Mouse (Mus musculus) natural killer cell, adult 2 months (primary cell): ENCODE results near the gene Pak4.
"Not testable (repeated sequence)": the region's sequence is repeated elsewhere in the genome, so short reads cannot be mapped to it uniquely, and the experiment has no call there.

Experiments used
- DNase-seq, 2 experiments: peaks; one replicate each; pipeline ENCODE4 v3.0.0; 2022; ENCODE audit warnings: low spot score in 2 of 2

The Pak4 gene

GRCm38 (mm10) chr7:28561967-28562366 is 36.0 kb downstream of the Pak4 start:
- DNase-seq = no peak

- DNase-seq = no peak
These were observed 37.1 kb downstream of the Pak4 start for GRCm38 (mm10) chr7:28560856-28561255.

GRCm38 (mm10) chr7:28558486-28558885 is 39.5 kb downstream of the Pak4 start:
- DNase-seq = no peak

- DNase-seq = no peak
These were observed 40.3 kb downstream of the Pak4 start for GRCm38 (mm10) chr7:28557708-28558107.

DNA sequence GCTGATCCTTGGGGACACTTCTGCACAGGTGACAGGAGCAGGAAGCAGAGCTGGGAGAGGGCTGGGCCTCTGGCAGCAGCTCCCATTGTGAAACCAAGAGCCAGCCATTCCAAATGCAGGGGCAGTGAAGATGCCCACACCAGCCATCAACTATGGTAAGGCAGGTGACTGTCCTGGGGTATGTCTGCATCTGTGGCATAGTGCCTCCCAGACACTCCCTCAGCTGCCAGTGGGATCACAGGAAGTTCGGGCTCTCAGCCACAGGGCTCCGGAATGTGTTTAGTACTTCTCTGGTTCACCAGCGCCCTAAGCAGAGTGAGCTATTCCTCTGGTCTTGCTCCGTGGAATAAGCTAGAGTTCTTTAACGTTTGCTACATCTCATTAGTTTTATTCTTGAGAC is 40.9 kb downstream of the Pak4 start:
- DNase-seq = no peak

DNA sequence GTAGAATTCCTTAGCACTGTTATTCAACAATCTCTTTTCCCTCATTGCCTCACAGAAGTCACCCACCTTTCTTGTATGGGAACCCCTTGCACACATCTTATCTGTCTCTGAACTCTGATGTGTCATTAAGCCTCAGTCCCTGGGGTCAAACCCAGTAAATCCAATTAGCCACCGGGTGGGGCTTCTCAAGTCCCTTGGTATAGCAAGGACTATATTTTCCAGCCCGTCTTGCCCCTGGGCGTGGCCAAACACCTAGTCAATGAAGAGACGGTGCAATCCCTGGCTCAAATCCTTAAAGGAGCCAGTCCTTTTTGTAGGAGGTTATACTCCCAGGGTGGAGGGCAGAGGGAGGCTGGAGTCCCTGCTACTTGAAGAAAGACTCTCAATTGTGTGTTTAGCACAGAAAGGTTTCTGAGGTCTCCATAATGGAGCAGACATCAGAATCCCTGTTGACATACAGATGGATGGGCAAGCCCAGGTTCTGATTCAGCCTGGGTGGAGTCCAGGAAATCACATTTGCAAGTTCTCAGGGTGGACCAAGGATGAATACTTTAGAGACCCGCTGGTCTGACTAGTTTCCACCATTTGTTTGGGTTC is 41.9 kb downstream of the Pak4 start:
- no peak for DNase-seq

- DNase-seq = no peak
These were observed 44.9 kb downstream of the Pak4 start for GRCm38 (mm10) chr7:28553076-28553475.

DNA sequence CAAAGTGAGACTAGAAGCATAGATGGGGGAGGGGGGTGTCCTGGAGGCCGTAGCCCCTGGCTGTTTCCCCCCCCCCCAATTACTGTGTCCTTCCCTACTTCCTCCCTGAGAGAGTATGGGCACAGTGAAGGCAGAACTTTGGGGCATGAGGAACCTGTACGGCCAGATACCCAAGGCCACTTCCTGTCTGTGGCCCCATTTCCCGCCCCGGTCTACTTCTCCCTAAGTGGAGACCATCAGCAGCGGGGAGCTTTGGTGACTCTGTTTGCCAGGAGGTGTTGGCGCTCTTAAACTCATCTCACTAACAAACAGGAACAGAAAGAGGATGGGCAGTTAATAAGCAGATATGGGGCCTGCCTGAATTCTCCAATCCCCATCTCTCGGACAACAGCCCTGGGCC is 50.4 kb downstream of the Pak4 start:
- DNase-seq = no peak

DNA sequence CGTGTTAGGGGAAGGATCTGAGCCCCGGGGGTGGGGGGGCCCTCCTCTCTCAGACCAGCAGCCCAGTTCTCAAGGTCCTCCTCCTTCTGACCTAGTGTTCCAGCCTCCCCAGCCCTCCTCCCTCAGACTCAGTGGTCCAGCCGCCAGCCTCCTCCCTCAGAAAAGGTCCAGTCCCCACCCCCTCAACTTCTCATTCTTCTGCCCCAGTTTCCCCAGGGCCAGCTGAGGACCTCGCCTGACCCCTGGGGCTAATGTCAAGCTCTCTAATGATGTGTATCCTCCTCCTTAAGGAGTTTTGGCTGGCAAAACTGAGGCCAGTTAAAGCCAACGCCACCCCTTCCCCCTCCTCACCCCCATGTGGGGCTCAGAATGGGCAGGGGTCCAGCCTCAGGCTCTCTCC is 50.8 kb downstream of the Pak4 start, which contains the start of gene Nccrp1:
Gene Nccrp1, minus strand, starts transcription at position 101 of the 400 bp plus-strand sequence.
- no peak for DNase-seq

DNA sequence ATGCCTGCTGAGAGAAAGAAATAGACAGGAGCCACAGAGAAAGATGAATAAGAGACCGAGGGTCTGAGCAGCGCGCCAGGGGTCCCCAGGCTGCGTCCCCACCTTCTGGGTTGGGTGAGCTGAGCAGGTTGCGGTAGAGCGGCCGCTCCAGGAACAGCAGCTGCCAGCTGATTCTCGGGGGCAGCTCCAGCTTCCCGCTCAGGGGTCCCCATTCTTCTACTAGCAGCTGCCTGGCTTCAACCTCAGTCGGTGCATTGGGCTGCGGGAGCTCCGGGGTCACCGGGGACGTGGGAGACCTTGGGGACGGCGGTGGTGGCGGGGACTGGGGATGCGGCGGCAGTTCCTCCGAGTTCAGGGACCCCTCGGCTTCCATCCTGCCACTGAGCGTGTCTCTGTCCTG is 51.3 kb downstream of the Pak4 start:
- no peak for DNase-seq

DNA sequence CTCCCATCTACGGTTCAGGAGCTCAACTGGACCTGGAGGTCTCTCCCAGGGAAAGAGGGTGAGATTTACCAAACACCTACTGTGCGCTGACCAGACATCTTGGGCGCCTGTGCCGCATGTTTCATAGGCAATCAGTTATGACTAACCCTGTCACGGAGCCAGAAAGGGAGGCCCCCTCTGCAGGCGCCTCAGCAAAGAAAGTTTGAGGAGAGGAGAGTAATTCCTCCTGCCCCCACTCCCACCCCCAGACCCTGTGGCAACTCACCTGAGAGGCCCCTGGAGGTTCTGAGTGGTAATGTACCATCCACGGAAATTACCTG is 52.1 kb downstream of the Pak4 start:
- DNase-seq = no peak

DNA sequence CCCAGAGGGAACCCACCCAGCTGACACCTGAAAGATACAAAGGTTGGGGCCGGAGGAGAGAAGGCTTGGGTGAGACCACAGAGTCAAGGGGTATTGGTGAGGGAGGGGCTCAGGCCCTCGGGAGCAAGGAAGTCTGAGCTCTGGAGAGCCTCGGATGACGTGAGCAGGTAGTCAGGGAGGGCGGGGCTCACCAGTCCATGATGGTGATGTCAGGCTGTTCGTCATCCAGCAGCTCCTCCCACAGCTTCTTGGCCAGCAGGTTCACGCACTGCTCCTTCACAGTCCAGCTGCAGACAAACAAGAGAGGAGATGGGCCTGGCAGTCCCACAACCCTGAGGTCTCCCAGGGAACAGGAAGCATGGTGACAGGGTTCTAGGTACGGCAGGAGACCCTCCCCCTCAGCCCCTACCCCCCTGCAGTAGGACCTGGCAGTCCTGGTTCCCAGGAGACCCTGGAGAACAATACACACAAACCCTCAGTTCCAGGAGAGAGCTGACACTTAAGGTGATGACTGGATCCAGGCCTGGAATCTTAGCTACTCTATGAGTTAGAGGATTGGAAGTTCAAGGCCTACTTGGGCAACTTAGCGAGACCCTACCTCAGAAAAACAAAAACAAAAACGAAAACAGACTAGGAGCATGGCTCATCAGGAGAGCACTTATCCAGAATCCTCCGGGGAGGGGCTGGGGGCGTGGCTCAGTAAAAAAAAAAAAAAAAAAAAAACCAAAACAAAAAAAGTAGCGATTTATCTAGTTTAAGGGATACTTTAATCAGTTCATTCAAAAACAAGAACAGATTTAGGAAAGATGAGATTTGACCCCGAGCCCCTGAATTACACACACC is 52.7 kb downstream of the Pak4 start:
- no peak for DNase-seq

GRCm38 (mm10) chr7:28544051-28544601 is 53.9 kb downstream of the Pak4 start:
- DNase-seq = no peak

GRCm38 (mm10) chr7:28540526-28540925 is 57.5 kb downstream of the Pak4 start, which contains the start of gene Sycn:
Gene Sycn (plus strand): TSS chr7:28540885.
- no peak for DNase-seq

DNA sequence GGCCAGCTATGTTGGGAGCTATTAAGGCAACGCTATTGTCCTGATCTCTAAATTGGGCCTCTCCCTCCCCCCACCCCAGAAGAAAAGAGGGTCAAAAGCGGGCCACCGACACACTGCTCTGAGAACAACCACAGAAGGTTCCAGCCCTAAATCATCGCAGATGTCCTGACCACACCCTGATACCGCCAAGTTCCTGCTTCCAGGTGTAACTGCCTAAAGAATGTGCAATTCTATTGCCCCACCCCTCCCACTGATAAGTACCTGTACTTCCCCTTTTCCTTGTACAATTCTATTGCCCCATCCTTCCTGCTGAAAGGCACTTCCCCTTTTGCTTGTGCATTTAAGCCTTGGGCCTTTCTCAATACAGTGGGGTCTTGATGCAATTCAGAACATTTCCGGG is 59.1 kb downstream of the Pak4 start:
- not testable (repeated sequence) for DNase-seq

DNA sequence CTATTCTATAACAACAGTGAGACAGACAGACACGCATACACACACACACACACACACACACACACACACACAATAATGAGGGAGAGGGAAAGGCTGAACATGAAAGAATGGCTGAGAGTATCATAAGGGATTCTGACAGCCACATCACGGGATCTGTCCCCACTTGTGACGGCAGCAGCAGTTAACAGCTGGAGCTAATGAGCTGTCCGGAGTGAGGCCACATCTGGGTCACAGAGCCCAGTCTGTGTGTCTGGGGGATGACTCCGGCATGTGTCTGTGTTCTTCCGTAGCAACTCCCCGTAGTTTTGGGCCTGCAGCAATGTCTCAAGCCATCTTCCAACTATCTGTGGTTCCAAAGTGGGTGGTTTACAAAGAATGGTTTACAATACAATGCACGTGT is 66.0 kb downstream of the Pak4 start:
- no peak for DNase-seq

DNA sequence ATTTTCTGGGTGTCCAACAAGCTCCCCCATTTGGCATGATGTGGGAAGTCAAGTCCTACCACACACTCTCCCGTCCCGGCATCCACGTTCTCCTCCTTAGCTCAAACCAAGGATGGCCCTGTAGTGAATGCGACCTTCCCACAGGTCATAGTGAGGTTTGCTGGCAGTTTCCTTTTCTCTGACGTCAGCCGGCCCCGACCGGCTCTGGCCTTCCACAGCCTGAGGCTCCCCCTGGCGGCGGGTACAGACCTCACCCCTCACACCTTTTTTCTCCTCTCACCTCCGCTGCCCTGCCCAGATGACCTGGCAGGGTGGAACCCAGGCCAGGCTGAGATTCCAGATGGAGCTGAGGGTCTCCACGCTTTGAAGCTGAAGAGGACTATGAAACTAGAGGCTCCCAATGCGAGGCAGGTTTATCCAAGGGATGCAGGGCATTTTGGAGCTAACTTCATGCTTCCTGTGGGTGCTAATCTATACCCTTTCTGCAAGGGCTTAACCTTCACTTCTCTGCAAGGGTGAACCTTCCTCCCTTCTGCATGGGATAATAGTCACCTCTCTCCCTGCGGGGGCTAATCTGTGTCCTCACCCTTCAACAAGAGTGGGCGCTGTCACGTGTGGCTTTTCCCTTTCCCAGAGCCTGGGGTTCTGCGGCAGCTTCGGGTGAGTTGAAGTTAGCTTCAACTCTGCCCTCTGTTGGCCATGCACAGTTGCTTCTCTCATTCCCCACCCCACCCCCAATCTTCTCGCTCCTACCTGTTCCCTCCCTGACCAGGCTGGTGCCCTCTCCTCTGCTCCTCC is 69.9 kb downstream of the Pak4 start:
- DNase-seq = peak; percentile 83 to 89

DNA sequence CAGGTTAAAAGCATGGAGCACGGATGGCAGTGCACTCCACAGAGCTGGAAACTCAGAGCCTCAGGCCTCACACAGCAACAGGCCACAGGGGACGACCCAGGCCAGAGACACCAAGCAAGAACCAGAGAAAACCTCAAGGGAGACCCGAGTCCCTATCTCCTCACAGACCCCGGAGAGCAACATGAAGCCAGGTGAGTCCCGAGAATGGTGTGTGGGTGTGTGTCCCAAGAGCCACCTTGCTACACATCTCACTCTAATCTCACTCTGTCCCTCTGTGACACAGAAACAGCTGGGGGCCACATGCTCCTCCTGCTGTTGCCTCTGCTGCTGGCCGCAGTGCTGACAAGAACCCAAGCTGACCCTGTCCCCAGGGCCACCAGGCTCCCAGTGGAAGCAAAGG is 75.4 kb downstream of the Pak4 start, which contains the start of gene Ifnl3:
Gene Ifnl3, plus strand, starts transcription at position 301 of the 400 bp plus-strand sequence.
- DNase-seq = not testable (repeated sequence)

DNA sequence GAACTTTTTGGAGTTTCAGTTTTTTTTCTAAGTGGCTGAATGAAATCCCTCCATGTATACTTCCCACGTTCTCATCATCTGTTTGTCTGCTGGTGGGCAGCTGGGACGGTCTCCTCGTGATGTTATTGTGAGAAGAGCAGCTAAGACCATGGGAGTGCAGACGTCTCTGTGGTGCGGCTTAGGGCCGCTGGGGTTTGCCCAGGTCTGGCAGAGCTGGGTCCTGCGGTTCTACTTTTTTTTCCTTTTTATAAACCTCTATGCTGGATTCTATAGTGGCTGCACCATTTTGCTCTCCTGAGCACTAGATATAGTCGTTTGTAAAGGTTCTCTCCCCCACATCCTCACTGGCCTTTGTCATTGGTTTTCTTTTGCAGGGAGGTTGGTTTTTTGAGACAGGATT is 86.5 kb downstream of the Pak4 start:
- DNase-seq = no peak

DNA sequence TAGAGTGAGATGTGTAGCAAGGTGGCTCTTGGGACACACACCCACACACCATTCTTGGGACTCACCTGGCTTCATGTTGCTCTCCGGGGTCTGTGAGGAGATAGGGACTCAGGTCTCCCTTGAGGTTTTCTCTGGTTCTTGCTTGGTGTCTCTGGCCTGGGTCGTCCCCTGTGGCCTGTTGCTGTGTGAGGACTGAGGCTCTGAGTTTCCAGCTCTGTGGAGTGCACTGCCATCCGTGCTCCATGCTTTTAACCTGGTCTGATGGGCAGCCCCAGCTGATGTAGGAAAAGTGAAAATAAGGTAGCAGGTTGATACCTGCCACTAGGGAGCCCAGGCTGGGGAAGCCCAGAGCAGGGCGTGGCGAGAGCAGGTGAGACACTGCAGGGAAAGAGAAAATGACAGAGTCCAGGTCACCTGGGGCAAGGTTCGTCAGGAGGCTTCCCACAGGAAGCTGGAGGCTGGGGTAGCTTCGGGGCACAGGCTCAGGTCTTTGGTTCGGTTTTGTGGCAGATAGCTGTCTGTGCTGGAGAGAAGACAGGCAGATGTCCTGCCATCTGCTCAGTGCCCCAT is 87.5 kb downstream of the Pak4 start, which contains the start of gene Ifnl2:
Gene Ifnl2, minus strand, starts transcription at position 51 of the 570 bp plus-strand sequence.
- DNase-seq = not testable (repeated sequence)

GRCm38 (mm10) chr7:28509121-28509520 is 88.9 kb downstream of the Pak4 start:
- DNase-seq = not testable (repeated sequence)
